Mouse (Mus musculus): Measurements from ENCODE around the gene Lipn.

Gene Lipn

DNA sequence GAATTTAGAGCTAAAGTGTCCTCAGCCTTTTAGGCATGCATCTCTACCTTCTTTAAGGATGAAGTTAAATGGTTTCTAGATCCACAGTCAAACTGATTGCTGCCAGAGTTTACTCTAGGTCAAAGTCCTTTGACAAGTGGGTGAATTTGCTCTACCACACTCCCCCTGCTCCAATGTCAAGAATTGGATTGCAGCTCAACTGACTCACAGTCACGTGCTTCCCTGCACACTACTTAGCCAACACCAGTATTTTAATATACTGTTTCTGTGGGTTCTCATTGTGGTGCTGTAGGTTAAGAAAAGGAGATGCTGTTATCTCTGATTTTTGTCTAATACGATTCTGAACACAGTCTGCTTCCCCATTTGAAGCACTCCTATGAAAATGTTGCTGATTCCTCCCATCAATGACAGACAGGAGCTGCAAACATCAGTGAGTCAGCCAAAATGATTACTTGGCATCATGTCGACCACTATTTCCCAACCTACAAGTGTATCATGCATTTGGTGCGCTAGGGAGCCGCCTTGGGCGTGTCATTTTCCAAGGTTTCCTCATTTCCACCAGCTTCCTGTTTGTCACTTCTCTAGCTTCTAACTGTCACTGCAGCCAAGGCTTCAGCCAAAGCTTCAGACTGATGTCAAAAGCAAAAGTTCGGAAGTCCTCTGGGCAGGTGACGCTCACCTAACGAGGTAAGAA is at the start of gene Lipn:
Gene Lipn, plus strand, starts transcription at position 580 of the 694 bp plus-strand sequence.
- no peak for DNase-seq (ENCODE audit: low read depth)

DNA sequence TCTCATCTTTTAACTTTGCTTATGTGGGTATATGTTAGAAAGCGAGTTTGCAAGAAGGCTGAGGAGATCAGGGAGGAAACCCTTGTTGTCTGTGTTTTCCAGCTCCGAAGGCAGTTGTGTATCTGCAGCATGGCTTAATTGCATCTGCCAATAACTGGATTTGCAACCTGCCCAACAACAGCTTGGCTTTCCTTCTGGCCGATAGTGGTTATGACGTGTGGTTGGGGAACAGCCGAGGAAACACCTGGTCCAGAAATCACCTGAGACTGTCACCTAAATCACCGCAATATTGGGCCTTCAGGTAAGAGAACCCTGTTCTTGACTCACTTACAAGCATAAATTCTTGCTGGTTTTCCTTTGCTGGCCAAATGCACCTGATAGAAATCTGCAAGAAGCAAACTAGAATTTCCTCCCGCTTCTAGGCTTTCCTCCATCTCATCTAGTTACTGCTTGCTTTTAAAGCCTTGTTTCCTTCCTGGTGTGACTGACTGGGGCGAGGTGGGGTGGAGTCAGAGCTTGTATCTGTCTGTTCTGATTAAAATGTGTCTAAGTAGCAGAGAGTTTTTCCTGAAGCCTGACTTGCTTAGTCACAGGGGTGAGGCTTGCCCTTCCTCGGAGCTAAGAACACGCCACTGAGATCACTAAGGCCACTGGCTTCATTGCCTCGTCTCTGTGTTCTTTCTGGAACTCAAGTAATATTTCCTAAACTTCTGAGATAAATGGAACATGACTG is 45.6 kb upstream of the Lipn start:
- DNase-seq (ENCODE audit: low read depth): no peak

DNA sequence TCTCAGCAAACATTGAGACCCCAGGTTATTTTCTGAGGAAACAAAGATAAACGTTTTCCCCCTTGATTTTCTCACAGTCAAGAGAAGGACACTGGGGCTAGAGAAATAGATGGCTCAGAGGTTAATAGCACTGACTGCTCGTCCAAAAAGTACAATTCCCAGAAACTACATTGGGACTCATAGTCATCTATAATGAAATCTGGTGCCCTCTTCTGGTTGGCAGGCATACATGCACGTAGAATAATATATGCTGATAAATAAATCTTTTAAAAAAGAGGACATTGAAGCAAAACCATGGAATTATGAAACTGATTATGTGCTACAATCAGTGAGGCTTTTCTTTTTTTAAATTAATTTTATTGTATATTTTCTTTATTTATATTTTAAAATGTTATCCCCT is 44.4 kb upstream of the Lipn start:
- peak; percentile 34 for DNase-seq (ENCODE audit: low read depth)

DNA sequence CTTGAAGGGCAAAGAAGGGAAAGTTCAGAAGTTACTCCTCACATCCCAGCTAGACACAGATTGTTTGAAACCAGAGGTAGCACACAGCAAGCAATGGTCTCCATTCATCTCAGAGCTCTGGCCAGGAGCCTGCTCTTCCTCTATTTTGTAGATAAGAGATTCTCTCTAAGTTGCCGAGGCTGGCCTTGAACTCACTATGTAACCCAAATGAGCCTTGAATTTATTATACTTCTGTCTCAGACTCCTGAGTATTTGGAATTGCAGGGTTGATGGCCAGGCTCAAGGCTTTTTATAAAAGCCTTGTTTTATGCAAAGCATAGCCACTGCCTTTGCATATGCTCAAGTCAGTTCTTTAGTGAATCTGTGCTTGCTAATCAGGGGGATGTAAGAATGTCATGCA is 27.4 kb upstream of the Lipn start:
- no peak for DNase-seq (ENCODE audit: low read depth)

DNA sequence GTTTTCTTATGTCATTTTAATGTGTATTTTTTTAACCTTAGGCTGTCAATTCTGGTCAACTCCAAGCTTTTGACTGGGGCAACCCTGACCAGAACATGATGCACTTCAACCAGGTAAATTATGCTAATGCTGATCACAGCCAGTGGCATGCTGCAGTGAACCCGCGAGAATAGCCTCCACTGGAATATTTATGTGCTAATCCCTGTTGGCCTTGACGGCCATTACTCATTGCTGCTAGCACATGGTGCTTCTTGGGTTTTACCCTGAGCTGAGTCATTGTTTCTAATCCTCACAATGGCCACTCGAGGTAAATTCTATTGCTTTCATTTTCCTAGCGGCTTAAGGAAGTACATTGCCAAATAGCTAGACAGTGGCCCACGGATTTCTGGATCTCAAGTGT is 24.1 kb upstream of the Lipn start:
- DNase-seq (ENCODE audit: low read depth): no peak

DNA sequence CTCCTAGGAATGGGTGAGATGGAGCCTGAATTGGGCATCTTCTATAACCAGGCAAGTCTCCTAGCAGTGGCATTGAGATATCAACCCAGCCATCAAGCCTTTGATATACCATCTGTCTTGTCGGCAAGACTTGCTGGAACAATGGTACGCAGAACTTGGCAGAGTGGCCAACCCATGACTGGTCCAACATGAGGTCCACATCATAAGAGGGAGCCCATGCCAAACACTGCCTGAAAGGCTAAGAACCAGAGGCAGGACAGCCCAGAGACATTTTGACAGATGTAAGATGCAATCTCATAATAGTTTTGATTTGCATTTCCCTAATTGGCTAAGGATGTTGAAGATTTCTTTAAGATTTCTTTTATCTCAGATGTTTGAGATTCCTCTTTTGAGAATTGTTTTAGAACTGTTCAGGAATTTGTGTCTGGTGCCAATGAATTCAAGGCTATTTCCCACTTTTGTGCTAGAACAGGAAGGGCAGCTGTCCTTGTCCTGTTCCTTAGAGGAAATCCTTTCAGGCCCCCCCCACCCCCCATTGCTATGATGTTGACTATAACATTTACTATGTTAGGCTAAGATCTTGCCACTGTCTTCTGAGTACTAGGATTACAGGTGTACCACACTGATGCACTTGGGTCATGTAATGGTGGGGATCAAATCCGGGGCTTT is 17.7 kb upstream of the Lipn start:
- DNase-seq (ENCODE audit: low read depth): no peak

DNA sequence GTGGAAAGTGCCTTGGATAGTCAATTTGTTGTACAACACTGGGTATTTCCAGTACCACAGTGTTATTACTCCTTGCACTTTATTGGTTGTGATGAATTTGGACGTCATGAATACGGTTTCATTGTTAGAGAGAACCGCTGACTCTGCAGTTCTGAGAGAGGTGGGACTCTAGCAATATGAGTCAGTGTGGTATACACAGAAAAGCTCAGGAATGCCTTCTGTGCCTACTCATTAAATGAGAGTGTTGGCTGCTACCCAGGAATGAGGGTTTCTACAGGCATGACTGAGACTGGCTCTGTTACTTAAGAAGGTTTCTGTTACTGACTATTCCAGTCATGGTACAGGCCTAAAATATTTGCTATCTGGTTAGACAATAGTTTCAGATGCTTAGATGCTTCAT is 15.7 kb upstream of the Lipn start:
- DNase-seq (ENCODE audit: low read depth): no peak

DNA sequence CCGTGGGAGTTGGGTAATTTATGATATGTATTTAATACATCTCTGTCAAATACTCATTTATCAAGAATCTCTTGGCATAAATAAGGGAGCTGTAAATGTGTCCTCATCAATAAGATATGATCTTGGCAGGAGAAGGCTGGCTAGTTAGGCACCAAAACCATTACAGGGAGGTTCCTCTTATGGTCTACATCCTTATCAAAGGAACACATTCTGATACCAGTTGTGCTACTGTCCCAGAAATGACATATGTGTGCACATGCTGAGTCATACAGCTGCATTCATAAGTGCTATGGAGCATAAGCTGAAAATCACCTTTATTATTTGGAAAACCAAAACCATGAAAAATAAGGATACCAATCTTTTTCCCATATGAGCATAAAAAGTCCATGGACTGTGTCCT is 3.6 kb upstream of the Lipn start:
- DNase-seq (ENCODE audit: low read depth): no peak

DNA sequence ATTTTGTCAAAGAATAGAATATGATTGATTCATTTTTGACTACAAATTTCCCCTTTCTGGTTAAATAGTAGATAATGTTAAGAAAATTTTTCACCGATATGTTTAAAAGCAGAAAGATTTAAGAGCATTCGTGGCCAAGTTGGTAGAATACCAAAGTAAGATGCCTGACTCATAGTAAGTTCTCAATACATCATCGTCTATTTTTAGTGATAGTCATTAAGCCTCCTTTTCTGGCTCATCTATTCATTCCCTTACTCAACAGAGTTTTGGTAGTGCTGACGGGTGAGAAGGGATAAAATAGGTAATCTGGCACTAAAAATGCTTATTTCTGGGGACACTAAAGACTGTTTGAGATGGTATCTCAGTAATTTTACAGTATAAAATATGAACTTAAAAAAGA is 3.1 kb upstream of the Lipn start:
- DNase-seq (ENCODE audit: low read depth): no peak

DNA sequence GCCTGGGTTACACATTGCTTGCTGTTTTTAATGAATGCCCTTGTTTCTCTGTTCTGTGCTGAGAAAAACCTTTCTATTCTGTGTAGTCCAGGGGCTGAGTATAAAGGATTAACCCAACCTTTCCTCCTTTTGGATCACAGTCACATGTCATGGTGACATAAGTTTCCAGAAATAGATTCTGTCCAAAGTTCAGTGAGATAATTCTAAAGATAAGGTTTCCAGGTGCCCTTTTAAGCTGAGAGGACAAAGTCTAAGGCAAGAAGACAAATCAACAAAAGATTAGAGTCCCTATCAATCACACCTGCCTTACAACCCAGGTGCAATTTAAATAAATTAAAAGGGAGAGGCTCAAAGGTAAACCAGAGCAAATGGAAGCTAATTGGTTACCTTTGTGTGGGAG is 7.1 kb downstream of the Lipn start:
- DNase-seq (ENCODE audit: low read depth): no peak

DNA sequence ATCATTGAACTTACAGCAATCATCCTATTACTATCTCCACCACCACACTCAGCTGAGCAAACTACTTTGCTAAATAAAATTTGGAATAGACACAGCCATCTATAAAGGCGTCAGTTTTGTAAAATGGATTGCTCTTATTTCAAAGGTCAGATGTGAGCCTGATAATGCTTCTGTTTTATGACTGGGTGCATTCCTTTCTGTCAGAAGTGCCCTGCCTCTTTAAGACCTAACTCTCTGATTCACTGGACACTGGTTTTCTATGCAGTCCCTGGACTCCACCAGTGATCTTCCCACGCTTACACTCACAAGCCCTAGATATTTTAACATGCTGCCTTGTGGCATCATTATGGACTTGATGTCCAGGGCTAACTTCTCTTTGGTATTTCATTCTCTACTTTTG is 11.0 kb downstream of the Lipn start:
- no peak for DNase-seq (ENCODE audit: low read depth)

DNA sequence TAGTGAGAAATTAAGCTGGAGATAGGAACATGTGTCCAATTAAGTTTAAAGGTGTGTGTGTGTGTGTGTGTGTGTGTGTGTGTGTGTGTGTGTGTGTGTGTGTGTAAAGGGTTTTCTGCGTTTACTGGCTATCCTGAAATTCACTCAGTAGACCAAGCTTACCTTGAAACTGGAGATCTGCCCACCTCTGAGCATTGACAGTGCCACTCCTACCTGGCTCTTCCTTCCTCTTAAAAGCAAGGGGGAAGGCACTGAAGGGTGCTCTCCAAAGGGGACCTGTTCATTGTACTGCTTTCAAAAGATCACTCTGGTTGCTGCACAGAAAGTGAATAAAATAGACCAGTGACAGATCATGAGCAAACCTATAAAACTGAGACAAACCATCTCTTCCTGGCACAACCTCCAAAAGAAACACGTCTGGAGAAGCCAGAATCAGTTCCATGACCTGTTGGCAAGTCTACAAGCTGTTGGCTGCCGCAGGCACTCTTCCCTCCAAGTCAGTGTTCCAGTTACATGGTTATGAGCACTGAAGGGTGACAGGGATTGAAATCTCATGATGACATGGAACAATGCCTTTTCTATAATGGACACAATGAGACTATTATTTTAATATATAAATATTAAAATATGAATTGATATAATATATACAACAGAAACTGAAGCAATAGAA is 22.0 kb downstream of the Lipn start:
- DNase-seq (ENCODE audit: low read depth): no peak

DNA sequence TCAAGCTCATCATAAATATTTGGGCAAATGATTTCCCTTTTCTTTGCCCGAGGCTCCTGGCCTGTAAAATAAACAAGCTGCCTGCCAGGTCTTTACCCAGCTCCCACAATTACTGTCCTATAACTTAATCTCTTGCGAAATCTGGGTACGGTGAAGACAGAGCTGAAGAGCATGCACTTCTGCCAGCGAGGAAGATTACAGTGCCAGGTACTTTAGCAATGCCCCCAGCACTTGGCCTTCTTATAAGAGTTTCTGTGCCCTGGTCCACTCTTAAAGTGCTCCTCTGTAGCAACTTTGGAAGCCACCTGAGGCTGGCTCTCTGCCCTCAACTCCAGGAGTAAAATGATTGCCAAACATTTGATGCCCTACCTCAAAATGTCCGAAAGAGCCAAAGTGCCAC is 28.2 kb downstream of the Lipn start:
- DNase-seq (ENCODE audit: low read depth): no peak

DNA sequence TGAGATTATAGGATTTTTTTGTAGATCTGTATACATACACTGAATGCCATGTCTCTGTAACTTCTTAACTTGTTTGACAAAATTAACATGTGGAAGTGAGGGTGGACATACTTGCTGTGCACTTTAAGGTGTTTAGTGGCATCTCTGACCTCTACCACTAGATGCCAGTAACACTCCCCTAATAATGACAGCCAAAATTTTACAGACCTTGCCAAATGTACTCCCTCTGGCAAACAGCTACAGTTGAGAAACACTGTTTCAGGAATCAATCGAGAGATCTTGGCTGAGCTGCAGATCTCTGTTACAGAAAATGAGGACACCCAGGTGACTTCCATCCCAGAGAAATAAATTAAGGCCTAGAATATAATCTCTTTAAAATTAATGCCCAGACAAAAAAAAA is 29.1 kb downstream of the Lipn start:
- no peak for DNase-seq (ENCODE audit: low read depth)

DNA sequence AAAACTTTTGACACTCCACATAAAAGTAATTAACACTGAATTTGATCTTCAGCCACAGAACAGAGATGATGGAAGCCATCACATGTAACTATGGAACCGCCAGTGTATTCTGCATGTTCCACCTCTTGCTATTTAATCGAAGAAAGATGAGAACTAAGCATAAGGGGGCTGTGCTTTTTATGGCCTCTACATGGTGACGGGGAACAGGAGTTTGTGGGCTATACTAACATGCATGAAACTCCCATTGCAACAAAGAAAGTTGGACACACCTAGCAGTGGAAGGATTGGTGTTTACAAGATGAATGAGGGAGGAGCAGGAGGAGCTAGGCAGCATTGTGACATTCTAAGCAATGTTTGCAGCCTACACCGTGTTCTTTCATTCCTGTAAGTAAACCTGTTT is 33.5 kb downstream of the Lipn start, which contains the start of gene Lipm:
Gene Lipm, plus strand, starts transcription at position 301 of the 400 bp plus-strand sequence.
- DNase-seq (ENCODE audit: low read depth): no peak

DNA sequence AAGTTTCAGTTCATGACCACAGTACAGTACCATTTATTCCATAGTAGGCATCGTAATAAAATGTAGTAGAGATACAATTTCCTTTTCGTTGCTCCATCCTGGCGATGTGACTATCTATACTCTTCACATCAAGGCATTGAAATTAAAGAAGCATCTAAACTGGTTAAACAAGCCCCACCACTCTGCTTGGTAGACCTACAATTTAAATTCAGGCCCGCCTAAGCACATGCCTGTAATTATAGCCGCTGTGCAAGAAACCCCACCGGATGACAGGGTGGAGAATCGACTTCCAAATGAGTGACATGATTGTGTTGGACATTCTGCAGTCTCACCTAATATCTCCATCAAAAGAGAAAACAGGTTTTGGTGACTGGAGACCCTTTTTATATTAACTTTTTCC is 34.7 kb downstream of the Lipn start:
- no peak for DNase-seq (ENCODE audit: low read depth)

DNA sequence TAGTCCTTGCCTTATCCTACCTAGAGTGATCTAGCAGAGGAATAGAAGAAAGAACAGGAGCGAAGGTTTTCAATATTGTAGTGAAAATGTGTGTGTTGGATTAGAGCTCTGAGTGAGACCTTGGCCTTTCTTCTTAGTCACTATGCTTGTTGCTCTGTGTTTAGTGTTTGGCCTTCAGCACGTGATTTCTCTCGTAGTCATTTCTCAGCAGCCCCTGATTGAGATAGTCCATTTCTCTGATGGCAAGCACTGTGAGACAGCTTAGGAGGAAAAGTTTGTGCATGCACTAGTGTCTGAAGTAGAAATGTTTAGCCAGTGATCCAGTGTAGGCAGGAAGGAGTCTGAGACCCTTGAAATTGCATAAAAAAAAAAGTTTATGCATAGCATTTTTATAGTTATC is 37.7 kb downstream of the Lipn start:
- no peak for DNase-seq (ENCODE audit: low read depth)

DNA sequence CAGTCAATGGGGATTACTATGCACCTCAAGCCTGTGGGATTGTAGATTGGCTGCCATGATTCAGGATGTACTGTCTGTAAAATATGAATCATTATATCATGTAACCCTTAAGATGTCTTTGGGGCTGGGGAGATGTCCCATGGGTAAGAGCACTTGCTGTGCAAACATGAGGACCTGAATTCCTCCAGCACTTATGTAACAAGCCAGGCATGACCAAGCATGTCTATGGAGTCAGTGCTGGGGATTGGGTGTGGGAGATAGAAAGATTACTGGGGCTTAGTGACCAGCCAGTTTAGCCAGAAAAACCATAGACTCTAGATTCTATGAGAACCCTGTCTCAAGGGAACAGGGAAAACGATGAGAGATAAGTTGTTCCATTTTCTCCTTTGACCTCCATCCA is 51.9 kb downstream of the Lipn start:
- DNase-seq (ENCODE audit: low read depth): no peak

DNA sequence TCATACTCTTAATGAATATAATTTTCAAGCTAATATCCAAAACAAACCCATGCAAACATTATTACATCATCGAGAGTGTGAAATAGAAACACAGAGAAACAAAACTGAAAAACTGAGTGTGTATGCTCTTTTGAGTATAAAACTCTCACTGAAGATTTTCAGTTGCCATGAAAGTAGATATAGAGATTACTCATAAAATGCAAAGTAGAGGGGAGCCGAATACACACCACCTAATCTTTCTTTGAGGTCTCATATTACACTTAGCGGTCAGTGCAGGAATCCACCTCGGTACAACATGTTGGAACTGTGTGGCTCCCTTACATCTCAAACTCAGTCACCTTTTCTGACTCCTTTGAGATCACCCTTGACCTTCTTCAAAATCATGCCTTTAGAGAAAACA is 52.5 kb downstream of the Lipn start:
- DNase-seq (ENCODE audit: low read depth): no peak

DNA sequence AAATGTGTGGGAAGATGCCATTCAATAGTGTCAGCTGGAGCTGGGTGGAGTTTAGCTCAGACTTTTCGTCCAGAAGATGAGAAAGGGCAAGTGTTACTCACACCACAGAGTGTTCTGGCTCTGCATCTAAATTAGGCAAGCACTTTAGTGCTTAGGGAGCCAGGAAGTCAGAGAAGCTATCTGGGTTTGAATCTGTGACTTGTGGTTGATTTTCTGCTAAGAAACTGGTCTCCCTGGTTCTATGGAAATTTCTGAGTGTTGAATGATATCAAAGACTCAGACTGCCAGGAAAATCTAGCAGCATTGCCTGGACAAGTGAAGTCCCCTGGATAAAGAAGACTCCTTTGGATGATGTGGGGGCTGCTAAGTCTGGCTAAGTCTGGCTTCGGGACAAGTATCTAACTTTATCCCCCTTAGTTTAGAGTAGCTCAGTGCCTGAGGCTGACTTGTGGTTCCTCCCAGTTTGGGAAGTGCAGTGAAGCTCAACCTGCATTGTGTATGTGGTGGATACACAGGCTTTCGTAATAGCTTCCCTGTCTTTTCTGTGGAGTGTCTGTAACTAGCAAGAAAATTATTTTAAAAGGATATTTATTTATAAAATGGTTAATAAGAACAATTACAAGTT is 53.1 kb downstream of the Lipn start:
- DNase-seq (ENCODE audit: low read depth): peak; percentile 15

All from naive thymus-derived CD4-positive, alpha-beta T cell, adult 2 months (primary cell).